Mouse (Mus musculus) regulatory T cell (primary cell): ENCODE data around the gene Rpl6.
"Not testable (repeated sequence)": the region's sequence is repeated elsewhere in the genome, so short reads cannot be mapped to it uniquely, and the experiment has no call there.

Experiments used
- in situ Hi-C: fragments of 300-600 bp; cut with MboI, MseI; formaldehyde crosslinking; loops from one replicate; pipeline ENCODE4 v1.15.1; 2025; ENCODE audit warnings: high pct_unique_total_duplicates

Gene Rpl6

GRCm38 (mm10) chr5:121224020-121224419, 19.7 kb downstream of the Rpl6 start:
- in situ Hi-C loops: not testable (repeated sequence)

- in situ Hi-C loops: no loop called here
Measured at GRCm38 (mm10) chr5:121224856-121225255, 20.6 kb downstream of the Rpl6 start.

- in situ Hi-C loops: no loop called here
Measured at GRCm38 (mm10) chr5:121225854-121226253, 21.6 kb downstream of the Rpl6 start.

GRCm38 (mm10) chr5:121226406-121226805, 22.1 kb downstream of the Rpl6 start:
- in situ Hi-C loops: no loop called here

GRCm38 (mm10) chr5:121226845-121227244, 22.6 kb downstream of the Rpl6 start:
- in situ Hi-C loops: no loop called here

GRCm38 (mm10) chr5:121227330-121227729, 23.0 kb downstream of the Rpl6 start:
- in situ Hi-C loops: not testable (repeated sequence)

- in situ Hi-C loops: no loop called here
Measured at GRCm38 (mm10) chr5:121229182-121229581, 24.9 kb downstream of the Rpl6 start.

GRCm38 (mm10) chr5:121230811-121231210, 26.5 kb downstream of the Rpl6 start:
- in situ Hi-C loops: no loop called here

- in situ Hi-C loops: no loop called here
Measured at GRCm38 (mm10) chr5:121232789-121233188, 28.5 kb downstream of the Rpl6 start.

- in situ Hi-C loops: no loop called here
Measured at GRCm38 (mm10) chr5:121233726-121234125, 29.4 kb downstream of the Rpl6 start.

GRCm38 (mm10) chr5:121236171-121236570, 31.9 kb downstream of the Rpl6 start:
- in situ Hi-C loops: no loop called here

GRCm38 (mm10) chr5:121238208-121238607, 33.9 kb downstream of the Rpl6 start:
- in situ Hi-C loops: no loop called here

- in situ Hi-C loops: no loop called here
Measured at GRCm38 (mm10) chr5:121239846-121240245, 35.6 kb downstream of the Rpl6 start.

- in situ Hi-C loops: no loop called here
Measured at GRCm38 (mm10) chr5:121241182-121241581, 36.9 kb downstream of the Rpl6 start.

- in situ Hi-C loops: no loop called here
Measured at GRCm38 (mm10) chr5:121242261-121242660, 38.0 kb downstream of the Rpl6 start.

GRCm38 (mm10) chr5:121242701-121243100, 38.4 kb downstream of the Rpl6 start:
- in situ Hi-C loops: no loop called here

- in situ Hi-C loops: no loop called here
Measured at GRCm38 (mm10) chr5:121243676-121244364, 39.5 kb downstream of the Rpl6 start.

- in situ Hi-C loops: no loop called here
Measured at GRCm38 (mm10) chr5:121244365-121244731, 40.1 kb downstream of the Rpl6 start.

GRCm38 (mm10) chr5:121245201-121245600, 40.9 kb downstream of the Rpl6 start:
- in situ Hi-C loops: loop anchor here (5.0 kb wide), 1 partner anchor 52 kb away; no protein-coding TSS in a partner anchor

GRCm38 (mm10) chr5:121248766-121249394, 44.6 kb downstream of the Rpl6 start:
- in situ Hi-C loops: loop anchor here (5.0 kb wide), 1 partner anchor 48 kb away; no protein-coding TSS in a partner anchor

- in situ Hi-C loops: loop anchor here (5.0 kb wide), 1 partner anchor 48 kb away; no protein-coding TSS in a partner anchor
Measured at GRCm38 (mm10) chr5:121249693-121250092, 45.4 kb downstream of the Rpl6 start.

- in situ Hi-C loops: no loop called here
Measured at GRCm38 (mm10) chr5:121251813-121252212, 47.5 kb downstream of the Rpl6 start.

GRCm38 (mm10) chr5:121253816-121254497, 49.7 kb downstream of the Rpl6 start:
- in situ Hi-C loops: no loop called here
